Mouse (Mus musculus): Measurements from ENCODE around the gene Pi16. TPM values are rescaled to one million over a fixed set of nuclear protein-coding genes. Genes with fewer than 3 reads are reported as not detected.

Gene Pi16
- polyA plus RNA-seq, 2 experiments, result 0.39 to 0.97 TPM

DNA sequence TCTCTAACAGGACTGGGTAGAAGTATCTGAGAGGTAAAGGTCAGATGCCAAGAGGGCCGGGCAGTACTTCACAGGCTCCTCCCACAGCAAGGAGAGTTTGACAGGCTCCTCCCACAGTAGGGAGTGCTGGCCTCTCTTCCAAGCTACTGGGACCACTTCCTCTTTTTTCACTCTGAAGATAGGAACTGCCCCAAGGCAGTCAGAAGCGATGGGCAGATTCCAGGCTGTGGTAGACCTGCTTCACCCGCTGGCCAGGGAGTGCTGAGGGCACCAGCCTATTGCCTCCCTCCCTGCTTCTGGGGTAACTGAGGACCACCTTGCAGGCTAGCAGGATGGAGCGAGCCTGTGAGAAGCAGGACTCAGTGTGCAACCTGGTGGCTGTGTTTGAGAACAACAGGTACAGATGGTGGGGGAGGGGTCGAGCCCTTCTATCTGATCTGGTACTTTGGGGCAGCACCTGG lies 43.3 kb downstream of the Pi16 start, which contains the start of gene Fgd2:
Gene Fgd2, plus strand, starts transcription at position 154 of the 461 bp plus-strand sequence.
- WGBS (ENCODE audit: insufficient replicate concordance), result 7% methylated on average over 5 of the region's 5 CpGs
- H3K27ac ChIP-seq, result no peak within 1 kb of the TSS
- H3K9ac ChIP-seq (replicated peaks), result no peak within 1 kb of the TSS
- peak; percentile 25; the same call in 1 of the 2 replicates for ATAC-seq (ENCODE audit: insufficient read depth)
- no peak for DNase-seq (ENCODE audit: low read depth in 3 of 3, low spot score in 3 of 3)
- H3K36me3 ChIP-seq (replicated peaks; ENCODE audit: control insufficient read depth, insufficient read depth, low read depth), result no peaks in the 10 kb centered on the region
- H3K4me1 ChIP-seq (replicated peaks; ENCODE audit: control insufficient read depth in 2 of 2, insufficient read depth in 2 of 2, low read length in 1 of 2), result no peaks in the 10 kb centered on the region
- TF ChIP-seq EP300 (IDR thresholded peaks at IDR 0.05; ENCODE audit: low read depth), result no peak
- peak; percentile 12; the same call in 1 of the 2 replicates for TF ChIP-seq CTCF (IDR thresholded peaks at IDR 0.05; ENCODE audit: low read depth)
- peak within 1 kb of the TSS; percentile 23 to 50 for H3K4me3 ChIP-seq (ENCODE audit: insufficient read depth in 1 of 2, low read depth in 2 of 2, low read length in 2 of 2)
- H3K4me2 ChIP-seq (ENCODE audit: low read depth), result no peak within 1 kb of the TSS; the same call in 1 of the 2 replicates
- H3K9me3 ChIP-seq (ENCODE audit: control insufficient read depth, low read length), result no peaks in the 10 kb centered on the region
- H3K27me3 ChIP-seq (ENCODE audit: control insufficient read depth, insufficient read depth, low read length), result no peaks in the 10 kb centered on the region

DNA sequence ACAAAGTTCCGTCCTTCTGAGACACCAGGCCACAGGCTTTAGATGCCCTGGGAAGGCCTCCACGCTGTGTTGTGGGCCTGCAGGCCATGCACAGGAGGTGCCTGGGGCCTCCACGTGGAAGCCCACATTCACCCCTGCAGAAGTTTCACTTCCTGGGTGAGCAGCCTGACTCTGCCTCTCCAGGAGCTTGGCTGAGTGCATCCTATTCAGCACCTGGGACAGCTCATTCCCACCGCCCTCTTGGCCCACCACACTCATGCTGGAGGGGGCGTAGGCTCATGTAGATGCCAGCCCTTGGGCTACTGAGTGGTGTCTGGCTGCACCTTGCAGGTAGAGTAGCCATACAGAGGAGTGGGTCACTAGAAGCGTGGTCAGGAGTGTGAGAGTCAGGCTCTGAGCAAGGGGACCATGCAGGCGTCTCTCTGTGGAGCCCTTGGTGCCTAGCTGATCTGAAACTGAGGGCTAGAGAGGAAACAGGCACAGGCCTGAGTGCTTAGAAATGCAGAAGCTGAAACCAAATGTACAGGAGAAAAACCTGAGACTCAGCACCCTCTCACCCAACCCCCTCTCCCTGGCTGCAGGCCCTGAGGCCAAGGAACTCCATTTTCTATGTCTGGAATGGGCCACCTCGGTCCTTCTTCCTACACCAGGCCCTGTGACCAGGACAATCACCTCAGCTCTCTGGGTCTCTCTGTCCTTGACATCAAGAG lies 44.7 kb downstream of the Pi16 start:
- Histone ChIP-seq H3K9me3 (ENCODE audit: control insufficient read depth, low read length) (no peaks in the 10 kb centered on the region), H3K4me2 (ENCODE audit: low read depth) (no peak overlapping the region; the same call in 1 of the 2 replicates), H3K27me3 (ENCODE audit: control insufficient read depth, insufficient read depth, low read length) (no peaks in the 10 kb centered on the region), H3K36me3 (replicated peaks; ENCODE audit: control insufficient read depth, insufficient read depth, low read depth) (no peaks in the 10 kb centered on the region), H3K4me3 (ENCODE audit: insufficient read depth in 1 of 2, low read depth in 2 of 2, low read length in 2 of 2) (no peak overlapping the region; a peak in 1 of 4 replicates), H3K27ac (no peak overlapping the region), H3K9ac (replicated peaks) (no peak overlapping the region), H3K4me1 (replicated peaks; ENCODE audit: control insufficient read depth in 2 of 2, insufficient read depth in 2 of 2, low read length in 1 of 2) (no peaks in the 10 kb centered on the region)
- DNase-seq (ENCODE audit: low read depth in 3 of 3, low spot score in 3 of 3), result no peak
- no peak for TF ChIP-seq EP300 (IDR thresholded peaks at IDR 0.05; ENCODE audit: low read depth)
- 34% methylated on average over 8 of the region's 8 CpGs for WGBS (ENCODE audit: insufficient replicate concordance)
- ATAC-seq (ENCODE audit: insufficient read depth), result no peak

DNA sequence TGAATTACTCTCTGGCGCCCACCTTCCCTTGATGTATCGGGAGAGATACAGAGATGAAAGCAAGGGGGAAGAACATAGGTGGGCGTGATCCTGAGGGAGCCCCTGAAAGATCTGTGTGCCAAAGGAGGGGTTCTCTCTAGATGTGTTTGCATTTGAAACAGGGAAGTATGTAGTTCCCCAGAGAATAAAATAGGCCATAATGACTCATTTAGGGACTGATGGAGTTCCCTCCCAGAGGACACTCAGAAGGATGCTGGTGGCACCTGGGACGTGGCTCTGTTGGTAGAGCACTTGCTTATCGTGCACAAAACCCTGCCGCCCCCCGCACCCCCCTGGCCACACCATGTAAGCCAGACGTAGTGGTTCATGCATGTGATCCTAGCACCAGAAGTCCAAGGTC lies 45.6 kb downstream of the Pi16 start:
- Histone ChIP-seq H3K36me3 (replicated peaks; ENCODE audit: control insufficient read depth, insufficient read depth, low read depth) (no peaks in the 10 kb centered on the region), H3K4me1 (replicated peaks; ENCODE audit: control insufficient read depth in 2 of 2, insufficient read depth in 2 of 2, low read length in 1 of 2) (no peaks in the 10 kb centered on the region), H3K27ac (no peak overlapping the region), H3K9ac (replicated peaks) (no peak overlapping the region), H3K9me3 (ENCODE audit: control insufficient read depth, low read length) (no peaks in the 10 kb centered on the region), H3K27me3 (ENCODE audit: control insufficient read depth, insufficient read depth, low read length) (no peaks in the 10 kb centered on the region), H3K4me3 (ENCODE audit: insufficient read depth in 1 of 2, low read depth in 2 of 2, low read length in 2 of 2) (no peak overlapping the region), H3K4me2 (ENCODE audit: low read depth) (no peak overlapping the region)
- WGBS (ENCODE audit: insufficient replicate concordance), result 65% methylated on average over 8 of the region's 8 CpGs
- ATAC-seq (ENCODE audit: insufficient read depth) (no peak), DNase-seq (ENCODE audit: low read depth in 3 of 3, low spot score in 3 of 3) (no peak)
- TF ChIP-seq CTCF (IDR thresholded peaks at IDR 0.05; ENCODE audit: low read depth) (no peak), EP300 (IDR thresholded peaks at IDR 0.05; ENCODE audit: low read depth) (no peak)

DNA sequence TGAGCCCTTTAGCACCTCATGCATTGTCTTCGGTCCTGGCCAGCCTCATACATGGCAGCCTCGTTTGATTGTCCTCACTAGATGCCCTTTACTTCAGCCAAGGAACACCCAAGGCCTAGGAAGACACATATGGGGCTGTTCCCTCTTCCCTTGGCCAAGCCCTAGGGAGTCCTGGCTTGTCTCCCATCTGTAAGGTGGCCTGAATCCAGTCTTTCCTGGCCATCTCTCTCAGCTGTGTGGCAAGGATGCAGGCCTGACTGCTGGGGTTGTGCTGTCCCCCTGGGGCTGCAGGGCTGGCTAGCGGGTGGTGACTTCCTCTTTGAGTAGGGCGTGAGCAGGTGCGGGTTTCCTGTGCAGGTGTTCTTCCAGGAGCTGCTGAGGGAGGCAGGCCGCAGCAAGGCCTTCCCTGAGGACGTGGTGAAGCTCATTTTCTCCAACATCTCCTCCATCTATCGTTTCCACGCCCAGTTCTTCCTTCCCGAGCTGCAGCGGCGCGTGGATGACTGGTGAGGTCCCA lies 47.7 kb downstream of the Pi16 start:
- WGBS (ENCODE audit: insufficient replicate concordance), result 65% methylated on average over 13 of the region's 13 CpGs
- Histone ChIP-seq H3K36me3 (replicated peaks; ENCODE audit: control insufficient read depth, insufficient read depth, low read depth) (no peaks in the 10 kb centered on the region), H3K4me2 (ENCODE audit: low read depth) (no peak overlapping the region), H3K4me3 (ENCODE audit: insufficient read depth in 1 of 2, low read depth in 2 of 2, low read length in 2 of 2) (no peak overlapping the region), H3K27ac (no peak overlapping the region), H3K27me3 (ENCODE audit: control insufficient read depth, insufficient read depth, low read length) (no peaks in the 10 kb centered on the region), H3K9me3 (ENCODE audit: control insufficient read depth, low read length) (no peaks in the 10 kb centered on the region), H3K9ac (replicated peaks) (no peak overlapping the region), H3K4me1 (replicated peaks; ENCODE audit: control insufficient read depth in 2 of 2, insufficient read depth in 2 of 2, low read length in 1 of 2) (no peaks in the 10 kb centered on the region)
- no peak for ATAC-seq (ENCODE audit: insufficient read depth)
- TF ChIP-seq EP300 (IDR thresholded peaks at IDR 0.05; ENCODE audit: low read depth) (no peak), CTCF (IDR thresholded peaks at IDR 0.05; ENCODE audit: low read depth) (no peak)
- DNase-seq (ENCODE audit: low read depth in 3 of 3, low spot score in 3 of 3), result no peak

DNA sequence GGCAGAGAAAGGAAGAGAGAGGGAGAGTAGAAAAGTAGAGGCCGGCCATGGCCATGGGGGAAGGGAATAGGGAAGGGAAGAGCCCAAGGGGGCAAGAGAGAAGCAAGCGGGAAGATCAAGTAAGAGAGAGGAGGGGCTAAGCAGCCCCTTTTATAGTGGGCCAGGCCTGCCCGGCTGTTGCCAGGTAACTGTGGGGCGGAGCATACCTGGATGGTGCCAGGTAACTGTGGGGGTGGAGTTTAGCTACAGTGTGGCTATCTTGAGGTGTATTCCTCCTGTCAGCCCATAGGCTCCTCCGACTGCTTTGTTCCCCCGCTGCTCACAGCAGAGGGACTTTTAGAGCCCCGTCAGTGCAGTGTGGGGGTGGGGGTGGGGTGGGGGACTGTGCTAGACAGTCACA lies 51.2 kb downstream of the Pi16 start:
- no peaks in the 10 kb centered on the region for H3K4me1 ChIP-seq (replicated peaks; ENCODE audit: control insufficient read depth in 2 of 2, insufficient read depth in 2 of 2, low read length in 1 of 2)
- H3K4me3 ChIP-seq (ENCODE audit: insufficient read depth in 1 of 2, low read depth in 2 of 2, low read length in 2 of 2), result no peak overlapping the region
- DNase-seq (ENCODE audit: low read depth in 3 of 3, low spot score in 3 of 3) (no peak), ATAC-seq (ENCODE audit: insufficient read depth) (no peak)
- H3K4me2 ChIP-seq (ENCODE audit: low read depth), result no peak overlapping the region
- no peaks in the 10 kb centered on the region for H3K9me3 ChIP-seq (ENCODE audit: control insufficient read depth, low read length)
- no peak overlapping the region for H3K27ac ChIP-seq
- TF ChIP-seq CTCF (IDR thresholded peaks at IDR 0.05; ENCODE audit: low read depth), result no peak
- no peaks in the 10 kb centered on the region for H3K36me3 ChIP-seq (replicated peaks; ENCODE audit: control insufficient read depth, insufficient read depth, low read depth)
- H3K9ac ChIP-seq (replicated peaks), result no peak overlapping the region
- no peaks in the 10 kb centered on the region for H3K27me3 ChIP-seq (ENCODE audit: control insufficient read depth, insufficient read depth, low read length)
- WGBS (ENCODE audit: insufficient replicate concordance), result 53% methylated on average over 7 of the region's 7 CpGs
